Mouse (Mus musculus) lung, postnatal 25 days (tissue): ENCODE measurements around the gene Defb30.

Source experiments
- DNase-seq: peaks from one replicate; pipeline ENCODE4 v3.0.0; 2022; ENCODE audit warnings: low spot score

Defb30 gene

DNA sequence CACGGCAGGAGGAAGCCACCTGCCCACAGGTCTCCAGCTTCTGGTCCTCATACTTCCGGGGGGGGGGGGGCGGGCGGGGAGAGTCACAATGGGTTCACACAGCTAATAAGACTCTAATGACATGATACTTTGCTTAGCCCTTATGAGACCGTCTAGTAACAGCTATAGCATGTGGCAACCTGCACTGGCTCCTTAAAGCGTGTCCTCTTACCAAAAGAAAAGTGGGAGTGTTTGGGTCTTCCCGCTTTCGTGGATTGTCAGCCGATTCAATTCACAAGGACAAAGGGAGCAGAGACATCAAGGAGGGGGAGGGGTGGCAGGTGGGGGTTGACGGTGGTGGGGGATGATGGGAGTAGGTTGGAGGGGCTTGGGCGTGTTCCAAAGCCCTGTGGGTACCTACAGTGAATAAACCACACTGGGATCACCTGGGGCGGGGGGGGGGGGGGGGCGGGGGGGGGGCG is at the start of gene Defb30:
Defb30 (minus strand) TSS at position 51 of the 461 bp plus-strand sequence.
- no peak for DNase-seq

DNA sequence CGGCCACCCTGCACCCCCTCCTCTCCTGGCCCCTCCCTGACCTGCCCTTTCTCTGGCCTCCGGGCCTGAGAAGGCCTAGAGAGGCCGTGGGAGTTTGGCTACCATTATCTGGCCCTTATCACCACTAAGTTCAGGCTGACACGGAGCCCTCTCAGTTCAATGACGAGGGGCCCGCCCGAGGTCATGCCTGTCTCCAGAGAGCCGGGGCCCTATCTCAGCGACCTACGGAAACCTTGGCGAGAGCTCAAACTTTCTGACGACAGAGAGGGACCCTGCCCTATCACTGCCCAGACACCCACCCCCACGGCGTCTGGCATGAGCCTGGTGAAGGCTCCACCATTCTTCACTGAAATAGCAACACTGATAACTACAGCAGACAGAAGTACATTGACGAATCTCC is 17.9 kb upstream of the Defb30 start:
- DNase-seq: no peak

DNA sequence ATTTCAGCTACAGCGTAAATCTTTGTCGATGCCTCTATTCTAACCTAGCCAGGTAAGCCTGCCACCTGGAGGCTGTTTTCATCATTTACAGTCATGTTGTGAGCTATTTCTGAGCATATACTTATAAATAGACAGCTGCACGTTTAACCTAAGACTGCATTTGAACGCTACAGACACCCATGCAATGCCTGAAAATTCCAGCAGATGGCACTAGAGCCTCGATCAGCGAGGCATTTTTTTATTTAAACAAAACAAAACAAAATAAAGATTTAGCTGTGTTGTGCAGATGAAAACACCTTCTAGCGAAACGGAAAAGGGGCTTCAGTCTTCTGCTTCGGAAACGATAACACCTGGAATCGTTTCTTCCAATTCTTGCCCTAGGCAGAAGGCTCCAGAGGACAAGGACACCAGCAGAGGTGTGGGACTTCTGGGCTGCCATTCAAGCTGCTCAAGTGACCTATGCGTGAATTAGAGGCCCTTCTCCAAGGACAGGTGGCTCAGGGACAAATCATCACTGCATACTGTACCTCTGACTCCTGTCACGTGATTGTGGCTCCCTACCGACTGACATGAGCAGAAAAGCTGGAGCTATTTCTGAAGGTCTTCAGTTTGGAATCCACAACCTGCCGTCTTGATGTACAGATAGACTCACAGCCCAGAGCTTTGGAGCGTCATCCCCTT is 17.0 kb upstream of the Defb30 start:
- peak; percentile 60 for DNase-seq

DNA sequence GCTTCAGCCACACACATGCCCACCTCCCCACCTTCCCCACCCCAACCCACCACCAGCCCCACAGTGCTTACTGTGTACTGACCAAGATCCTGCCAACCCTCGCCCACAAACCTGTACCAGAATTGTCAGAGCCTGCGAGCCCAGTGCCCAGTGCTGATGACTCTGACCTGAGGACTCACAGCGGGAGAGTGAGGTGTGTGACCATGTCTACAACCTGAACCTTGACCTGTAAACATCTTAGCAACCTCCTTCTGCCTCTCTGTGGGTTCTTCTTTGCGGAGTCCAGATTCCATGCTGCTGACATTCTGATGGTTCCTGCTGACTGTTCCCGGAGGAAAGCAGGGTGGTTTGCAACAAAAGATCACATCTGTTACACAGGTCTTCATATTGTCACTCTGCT is 15.6 kb upstream of the Defb30 start:
- no peak for DNase-seq

DNA sequence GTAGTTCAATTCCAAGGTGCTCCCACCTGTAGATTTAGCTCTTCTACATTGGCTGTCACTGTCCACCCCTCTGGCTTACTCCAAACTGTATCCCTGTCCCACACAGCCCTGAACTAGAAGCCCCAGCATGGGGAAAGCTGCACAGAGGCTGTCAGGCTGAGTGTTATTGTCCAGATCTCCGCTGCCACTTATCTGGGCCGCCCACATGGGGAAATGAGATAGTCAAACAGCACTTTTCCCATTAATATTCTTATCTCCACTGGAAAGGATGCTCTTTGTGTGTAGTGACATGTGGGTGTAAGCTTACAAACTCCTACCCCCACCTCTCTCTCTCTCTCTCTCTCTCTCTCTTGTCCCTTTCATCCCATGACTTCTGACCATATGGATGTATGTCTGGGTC is 12.4 kb upstream of the Defb30 start:
- DNase-seq: no peak

DNA sequence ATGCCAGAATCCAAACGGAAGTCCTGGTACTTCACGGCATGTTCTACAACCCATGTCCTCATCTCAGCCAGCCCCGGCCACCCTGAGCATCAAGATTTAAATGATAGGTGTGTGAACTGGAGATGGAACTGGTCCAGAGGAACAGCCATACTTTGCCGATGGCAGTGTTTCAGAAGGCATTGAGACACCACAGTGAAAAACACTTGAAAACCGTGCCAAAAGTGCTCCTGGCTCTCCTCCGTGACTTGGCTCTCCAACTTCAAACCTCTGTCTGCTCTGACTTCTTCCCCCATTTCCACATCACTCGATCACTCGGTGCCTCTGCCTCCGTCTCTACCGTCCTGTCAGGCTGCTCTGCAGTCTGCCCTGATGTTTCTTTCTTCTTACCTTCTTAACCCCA is 10.6 kb upstream of the Defb30 start:
- DNase-seq: no peak

DNA sequence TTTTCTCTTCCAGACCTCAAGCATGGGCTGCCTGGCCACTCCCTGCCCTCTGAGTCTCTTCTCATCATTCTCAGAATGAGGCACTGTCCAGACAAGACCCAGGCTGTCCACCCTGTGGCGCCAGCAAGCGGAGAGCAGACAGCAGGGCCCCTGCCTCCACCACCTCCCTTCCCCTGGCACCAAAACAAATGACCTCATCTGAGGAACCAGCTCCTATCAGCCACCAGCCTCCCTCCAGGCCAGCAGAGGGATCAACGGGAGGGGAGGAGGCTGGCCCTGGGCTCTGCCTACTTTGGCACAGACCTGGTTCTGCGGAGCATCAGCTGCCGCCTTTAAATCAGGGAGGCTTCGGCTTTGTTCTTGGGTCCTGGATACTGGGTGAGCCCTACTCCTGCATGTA is 5.0 kb upstream of the Defb30 start:
- peak; percentile 88 for DNase-seq

DNA sequence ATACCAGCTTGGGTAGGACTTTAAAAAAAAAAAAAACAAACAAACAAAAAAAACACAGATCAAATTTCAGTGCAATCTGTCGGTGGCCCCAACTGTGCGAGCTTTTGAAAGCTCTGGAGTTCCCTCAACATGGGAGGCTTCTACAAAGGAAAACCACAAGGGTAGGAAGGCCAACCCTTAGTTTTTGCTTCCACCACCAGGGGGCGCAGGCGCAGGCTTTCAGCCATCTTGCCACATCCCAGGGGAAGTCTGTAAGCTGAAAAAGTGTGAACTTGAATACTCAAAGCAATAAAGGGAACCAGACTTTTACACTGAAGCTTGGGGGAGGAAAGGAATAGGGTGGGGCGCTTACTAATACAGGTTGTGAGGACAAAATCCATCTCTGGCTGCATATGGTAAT is 1.0 kb upstream of the Defb30 start:
- DNase-seq: peak; percentile 59

DNA sequence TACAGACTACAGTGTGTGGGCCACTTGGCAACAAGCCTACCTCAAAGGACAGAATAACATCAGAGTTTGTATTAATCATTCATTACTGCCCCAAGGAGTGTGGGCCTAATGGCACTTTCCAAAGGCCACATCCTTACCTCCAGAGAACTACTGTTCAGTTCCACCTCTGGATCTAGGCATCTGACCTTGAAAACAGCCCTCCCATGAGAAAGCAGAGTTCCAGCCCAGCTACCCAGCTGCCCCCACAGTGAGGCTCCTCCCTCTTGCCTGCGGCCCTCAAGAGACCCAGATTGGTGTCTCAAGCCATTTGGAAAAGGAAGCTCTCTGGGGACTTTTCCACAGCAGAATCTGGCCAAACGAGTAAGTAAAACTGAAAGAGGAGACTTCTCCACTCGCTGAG is 3.1 kb downstream of the Defb30 start, which contains the start of gene Defb42:
Defb42 (plus strand) TSS at position 301 of the 400 bp plus-strand sequence.
- DNase-seq: no peak

DNA sequence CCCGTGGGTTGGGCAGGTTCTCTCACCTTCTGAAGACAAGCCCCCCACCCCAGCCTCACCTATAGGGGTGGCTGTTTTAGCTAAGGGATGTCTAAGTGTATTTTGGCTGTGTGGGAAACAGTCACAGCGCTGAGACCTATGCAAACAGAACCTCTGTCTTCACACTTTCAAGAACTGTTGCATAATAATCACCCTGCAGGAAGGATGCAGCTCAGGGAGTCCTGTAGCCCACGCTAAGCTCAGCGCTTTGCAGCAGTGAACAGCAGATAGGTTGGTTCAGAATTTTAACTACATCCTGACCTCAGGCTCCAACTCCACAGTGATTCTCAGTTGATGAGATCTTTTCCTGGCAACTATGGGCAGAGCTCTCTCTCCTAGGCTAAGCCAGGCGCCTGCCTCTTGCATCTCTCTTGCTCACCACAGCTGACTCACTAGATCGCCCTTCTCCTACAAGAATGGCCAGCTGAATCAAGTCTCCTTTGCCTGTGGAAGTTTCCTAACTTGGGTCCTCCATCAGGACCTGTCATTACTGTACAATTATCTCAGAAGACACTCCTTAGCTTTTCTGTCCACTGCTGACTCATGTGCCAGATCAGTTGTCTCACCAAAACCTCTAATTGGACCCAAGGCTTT is 29.1 kb downstream of the Defb30 start:
- DNase-seq: no peak

DNA sequence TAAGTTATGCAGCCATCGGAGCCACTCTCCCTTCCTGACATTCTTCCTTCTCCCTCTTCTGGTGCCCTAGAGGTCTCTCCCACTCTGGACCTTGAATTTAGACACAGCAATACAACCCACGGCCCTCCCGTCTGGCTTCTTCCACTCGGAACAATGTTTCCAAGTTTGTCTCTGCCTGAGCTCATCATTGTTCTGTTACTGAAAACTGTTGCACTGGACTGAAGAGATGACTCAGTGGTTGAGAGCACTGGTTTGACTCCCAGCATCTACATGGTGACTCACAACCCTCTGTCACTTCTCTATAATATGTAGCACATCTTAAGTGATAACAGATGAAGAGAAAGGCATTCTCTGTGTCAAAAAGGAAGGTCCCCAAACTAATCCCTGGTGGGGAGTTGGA is 35.1 kb downstream of the Defb30 start:
- no peak for DNase-seq

DNA sequence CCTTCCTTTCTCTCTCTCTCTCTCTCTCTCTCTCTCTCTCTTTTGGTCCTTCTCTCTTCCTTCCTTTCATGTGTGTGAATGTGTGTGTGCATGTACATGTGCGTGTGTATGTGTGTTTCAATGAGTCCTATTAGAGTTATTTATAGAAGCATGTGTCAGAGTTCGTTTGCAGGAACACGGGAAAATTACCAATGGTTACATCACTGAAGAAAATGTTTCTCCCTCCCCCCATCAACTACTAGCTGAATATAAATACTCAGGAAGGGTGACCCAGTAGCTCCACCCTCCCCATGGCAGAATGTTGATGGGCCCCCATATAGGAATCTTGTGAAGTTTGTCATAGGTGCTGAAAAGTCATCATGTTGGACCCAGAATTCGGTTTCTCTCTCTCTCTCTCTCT is 36.7 kb downstream of the Defb30 start:
- no peak for DNase-seq

DNA sequence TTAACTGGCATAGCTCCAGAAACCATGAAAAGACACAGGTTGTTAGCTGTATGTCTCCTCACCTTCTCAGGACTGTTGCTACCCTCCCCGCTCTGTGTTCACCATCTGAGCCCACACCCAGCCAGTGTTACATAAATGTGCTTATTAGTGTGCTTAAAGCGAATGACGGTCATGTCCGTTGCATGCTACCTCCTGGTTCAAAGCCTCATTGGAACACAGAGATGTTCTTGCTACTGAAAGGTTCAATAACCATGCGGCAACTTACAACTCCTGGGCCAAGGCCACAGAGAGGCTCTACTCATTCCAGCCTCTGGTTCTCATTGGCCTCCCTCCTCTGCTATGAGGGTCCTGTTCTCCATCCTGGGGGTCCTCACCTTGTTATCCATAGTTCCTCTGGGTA is 38.3 kb downstream of the Defb30 start, which contains the start of gene Defb43:
Defb43 (plus strand) TSS at position 301 of the 400 bp plus-strand sequence.
- no peak for DNase-seq

DNA sequence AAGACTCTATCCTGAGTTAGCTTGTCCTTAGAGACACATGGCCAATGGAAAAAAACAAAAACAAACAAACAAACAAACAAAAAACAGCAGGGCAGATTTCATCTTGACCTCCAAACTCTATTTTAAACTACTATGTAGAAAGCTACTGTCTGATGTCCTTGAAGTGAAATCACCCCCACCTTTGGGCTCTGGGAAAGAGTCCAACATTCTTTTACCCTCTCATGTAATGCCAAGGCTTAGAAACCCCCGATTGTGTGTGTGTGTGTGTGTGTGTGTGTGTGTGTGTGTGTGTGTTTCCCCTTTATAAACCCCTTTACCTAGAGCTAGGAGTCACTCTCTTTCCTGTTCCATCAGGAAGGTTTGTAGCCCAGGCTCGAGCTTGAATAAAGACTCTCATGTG is 47.2 kb downstream of the Defb30 start:
- DNase-seq: no peak

DNA sequence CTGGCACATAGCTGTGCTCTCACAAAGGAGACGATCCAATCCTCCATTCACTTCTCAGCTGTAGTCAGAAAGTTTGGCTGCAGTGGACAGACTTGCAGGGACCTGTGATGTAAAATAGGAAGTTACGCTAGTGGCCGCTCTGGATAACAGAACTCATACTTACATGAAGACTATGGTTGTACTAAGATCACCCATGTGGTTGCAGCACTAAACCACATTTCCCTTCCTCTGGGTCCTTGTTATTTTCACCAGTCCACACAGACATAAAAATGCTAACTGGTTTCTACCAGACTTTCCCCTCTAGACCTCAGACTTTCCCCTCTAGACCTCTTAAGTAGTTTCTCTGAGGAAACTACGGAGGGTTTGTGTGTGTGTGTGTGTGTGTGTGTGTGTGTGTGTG is 50.8 kb downstream of the Defb30 start:
- DNase-seq: no peak

DNA sequence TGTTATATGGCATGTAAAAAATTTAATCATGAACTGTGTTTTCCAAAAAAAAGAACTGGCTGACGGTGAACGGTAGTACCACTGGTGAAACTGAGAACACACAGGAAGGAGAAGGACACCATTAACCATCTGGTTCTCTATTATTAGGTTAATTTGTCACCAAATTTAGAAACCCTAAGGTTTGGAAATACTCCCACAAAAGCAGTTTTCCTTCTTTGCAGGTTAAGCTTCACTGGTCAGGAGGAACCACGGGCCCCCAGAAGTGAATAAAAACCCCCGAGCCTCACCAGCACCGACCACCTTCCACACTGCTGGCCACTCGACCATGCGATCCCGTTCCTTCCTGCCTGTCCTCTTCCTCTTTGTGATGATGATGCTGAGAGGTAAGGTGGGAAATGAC is 52.0 kb downstream of the Defb30 start, which contains the start of gene Defb47:
Defb47 (plus strand) TSS at position 301 of the 400 bp plus-strand sequence.
- no peak for DNase-seq

DNA sequence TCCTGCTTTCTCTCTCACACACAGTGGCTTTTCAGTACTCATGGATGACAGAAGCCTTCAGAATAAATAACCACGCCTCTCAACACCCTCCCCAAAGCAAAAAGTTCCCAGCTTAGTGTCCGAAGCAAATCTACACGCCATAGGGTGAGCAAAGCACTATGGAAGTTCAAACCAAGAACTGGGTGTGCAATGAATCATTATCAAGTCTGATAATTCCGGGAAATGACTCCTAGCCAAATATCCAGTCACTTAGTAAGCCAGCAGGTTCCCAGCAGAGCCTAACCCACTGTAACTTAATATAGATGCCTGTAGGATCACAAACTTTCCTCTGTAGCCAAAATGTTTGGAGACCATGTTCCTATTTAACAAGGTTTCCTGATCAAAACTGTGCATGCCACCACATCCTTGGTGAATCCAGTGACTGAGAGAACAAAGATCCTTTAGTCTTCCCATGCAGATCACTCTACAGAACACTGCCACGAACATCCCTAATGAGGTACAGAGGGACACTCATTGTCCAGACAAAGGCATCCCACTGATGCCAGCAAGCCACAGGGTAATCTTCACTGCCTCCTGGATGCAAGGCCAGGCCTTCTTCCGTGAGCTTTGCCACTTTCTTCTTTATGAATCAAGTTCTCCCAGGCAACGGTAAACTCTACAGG is 57.8 kb downstream of the Defb30 start:
- no peak for DNase-seq

DNA sequence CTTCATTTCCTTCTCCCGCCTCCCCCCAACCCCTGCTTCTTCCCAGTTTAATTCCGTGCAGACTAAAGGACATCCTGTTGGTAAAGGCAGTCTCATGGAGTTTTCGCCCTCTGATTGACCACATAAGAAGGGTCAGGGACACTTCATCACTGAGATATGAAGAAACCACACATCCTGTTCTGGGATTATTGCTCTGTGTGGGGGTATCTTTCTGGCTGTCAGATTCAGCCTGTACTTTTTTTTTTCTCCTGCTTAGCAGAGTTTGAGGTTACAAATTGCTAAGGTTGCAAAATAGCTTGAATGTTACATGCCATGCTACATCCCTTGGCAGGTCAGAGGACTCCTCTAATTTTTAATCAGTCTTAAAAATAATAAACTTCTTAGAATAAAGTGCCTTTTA is 58.5 kb downstream of the Defb30 start:
- DNase-seq: no peak

DNA sequence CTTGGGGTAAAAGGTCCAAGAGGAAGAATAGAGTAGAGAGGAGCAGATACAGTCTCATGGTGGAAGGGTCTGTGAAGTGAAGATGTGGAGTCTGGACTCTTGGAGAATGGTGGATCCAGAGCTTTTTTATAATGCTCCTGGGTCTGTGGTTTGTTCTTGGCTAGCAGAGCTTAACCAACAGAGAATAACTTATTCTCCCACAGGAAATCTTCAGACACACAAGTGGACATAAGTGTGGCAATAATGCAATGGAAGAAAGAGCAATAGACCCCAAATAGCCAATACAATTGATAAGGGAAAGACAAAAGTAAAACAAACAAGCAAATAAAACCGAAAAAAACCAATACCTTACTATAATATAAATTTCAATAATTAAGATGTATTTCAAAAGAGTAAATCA is 65.3 kb downstream of the Defb30 start, which contains the start of gene Defb48:
Defb48 (minus strand) TSS at position 101 of the 400 bp plus-strand sequence.
- no peak for DNase-seq
